Mouse (Mus musculus) hindbrain, embryonic 11.5 days (tissue): ENCODE results near the gene Sdccag8. TPM values are rescaled to one million over a fixed set of nuclear protein-coding genes. Genes with fewer than 3 reads are reported as not detected.

Experiments used
- ATAC-seq: fragments of 200-750 bp; cut with Nextera tagmentation; 2 replicates; pipeline ENCODE4 v1.8.0; 2017; ENCODE audit warnings: mild to moderate bottlenecking, moderate TSS enrichment, moderate library complexity; ENCODE audit not compliant: low FRiP score
- DNase-seq: peaks from one replicate; pipeline ENCODE4 v3.0.0-alpha.2; 2015; ENCODE audit warnings: low spot score
- H3K27ac ChIP-seq: fragments of 300-500 bp; sonication (generic); 2 replicates; pipeline ENCODE4 v1.5.1; 2014; ENCODE audit warnings: mild to moderate bottlenecking, low read depth, low read length
- H3K27me3 ChIP-seq: fragments of 300-500 bp; sonication (generic); 2 replicates; pipeline ENCODE4 v1.6.1; 2014; ENCODE audit warnings: mild to moderate bottlenecking, low read length, moderate library complexity, mixed read lengths; ENCODE audit not compliant: control insufficient read depth, insufficient read depth
- H3K36me3 ChIP-seq: fragments of 300-500 bp; sonication (generic); 2 replicates; pipeline ENCODE4 v1.6.1; 2014; ENCODE audit warnings: mild to moderate bottlenecking, low read length, moderate library complexity, mixed read lengths; ENCODE audit not compliant: control insufficient read depth, insufficient read depth
- H3K4me1 ChIP-seq: fragments of 300-500 bp; sonication (generic); replicated peaks from 2 replicates; pipeline ENCODE4 v1.6.1; 2014; ENCODE audit warnings: low read length, mixed read lengths; ENCODE audit not compliant: control insufficient read depth, insufficient read depth
- H3K4me2 ChIP-seq: fragments of 300-500 bp; sonication (generic); replicated peaks from 2 replicates; pipeline ENCODE4 v1.6.1; 2014; ENCODE audit warnings: mild to moderate bottlenecking, low read depth, low read length
- H3K4me3 ChIP-seq: fragments of 300-500 bp; sonication (generic); 2 replicates; pipeline ENCODE4 v1.5.1; 2014; ENCODE audit warnings: low read depth, low read length
- H3K9ac ChIP-seq: fragments of 300-500 bp; sonication (generic); 2 replicates; pipeline ENCODE4 v1.6.1; 2014; ENCODE audit warnings: low read depth, low read length
- H3K9me3 ChIP-seq: fragments of 300-500 bp; sonication (generic); 2 replicates; pipeline ENCODE4 v1.6.1; 2016; ENCODE audit warnings: low read length; ENCODE audit not compliant: control insufficient read depth
- WGBS: fragments of 180-500 bp; shearing (Covaris S2); extraction: QIAGEN DNeasy Blood & Tissue Kit; methylation state at CpG from one replicate; pipeline ENCODE4 v1.1.7; 2014; 5-methylcytosine and 5-hydroxymethylcytosine counted together
- polyA plus RNA-seq: library from polyadenylated mRNA; unstranded; fragments of >200 nt; fragmentation: Nextera tagmentation; extraction: Ambion mirVana; gene quantifications from 2 replicates; pipeline ENCODE4 v1.2.1, GENCODE M21; 2014

Sdccag8 gene
- polyA plus RNA-seq, 1 experiment from 2014 or later = 23.9 TPM

DNA sequence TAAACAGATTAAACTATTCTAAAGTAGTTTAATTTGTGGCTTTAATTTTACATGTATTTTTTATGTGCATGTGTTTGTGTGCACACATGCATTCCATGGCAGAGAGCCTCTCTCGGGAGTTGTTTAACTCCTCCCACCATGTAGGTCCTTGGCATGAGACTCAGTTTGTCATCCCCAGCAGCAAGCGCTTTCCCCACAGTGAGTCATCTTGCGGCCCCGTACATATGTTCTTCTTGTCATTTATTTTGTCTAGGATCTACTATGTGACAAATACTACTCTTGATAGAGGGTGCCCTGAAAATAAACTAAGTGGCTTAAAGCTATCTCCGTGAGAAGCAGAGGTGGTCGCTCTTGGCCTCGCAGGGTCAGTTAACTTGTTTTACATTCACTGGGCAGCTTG lies 36.9 kb downstream of the Sdccag8 start:
- DNase-seq (no peak), ATAC-seq (no peak)
- no peak overlapping the region for H3K27ac ChIP-seq

DNA sequence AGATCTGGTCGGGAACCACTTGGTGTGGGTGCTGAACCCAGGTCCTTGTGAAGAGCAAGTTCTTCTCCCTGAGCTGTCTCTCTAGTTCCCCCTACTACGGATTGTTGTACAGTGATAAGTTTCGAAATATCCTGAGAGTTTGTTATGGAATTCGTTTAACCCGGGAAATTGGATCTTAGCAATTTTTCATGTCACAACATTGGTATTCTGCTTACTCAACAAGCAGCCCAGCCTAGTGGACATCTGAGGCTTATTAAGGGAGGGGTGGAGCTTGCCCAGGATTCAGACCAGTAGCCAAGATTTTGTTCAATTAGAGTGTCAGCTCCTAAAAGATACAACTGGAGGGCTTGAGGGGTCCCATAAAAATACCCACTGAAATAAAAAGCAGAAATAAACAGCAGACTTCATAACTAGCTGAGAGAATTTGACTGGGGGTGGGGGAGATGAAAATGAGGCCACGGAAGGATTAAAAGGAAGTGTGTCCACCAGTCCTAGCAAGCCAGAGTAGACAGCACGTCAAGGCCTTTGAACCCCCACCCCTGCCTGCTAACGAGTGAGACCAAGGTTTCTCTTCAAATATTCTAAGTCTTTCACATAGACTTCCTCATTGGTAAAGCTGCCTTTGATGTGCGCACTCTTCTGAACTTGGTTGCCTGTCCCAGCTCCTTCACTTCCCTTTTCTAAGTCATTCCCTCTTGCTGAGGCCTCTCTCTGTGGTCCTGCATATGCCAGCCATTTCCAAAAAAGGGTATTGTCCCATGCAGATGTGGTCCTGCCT lies 38.5 kb downstream of the Sdccag8 start:
- H3K36me3 ChIP-seq = no peaks in the 10 kb centered on the region
- H3K4me1 ChIP-seq = no peaks in the 10 kb centered on the region
- H3K27me3 ChIP-seq = no peaks in the 10 kb centered on the region
- no peak overlapping the region for H3K27ac ChIP-seq
- no peak for ATAC-seq
- no peak for DNase-seq
- no peak overlapping the region for H3K9ac ChIP-seq
- 90% methylated on average over 9 of the region's 9 CpGs for WGBS
- H3K4me2 ChIP-seq = no peak overlapping the region
- H3K4me3 ChIP-seq = no peak overlapping the region
- H3K9me3 ChIP-seq = no peaks in the 10 kb centered on the region

More for the DNA sequence above, 36.9 kb downstream of the Sdccag8 start:
- whole genome bisulfite sequencing = 95% methylated on average over 7 of the region's 7 CpGs
- no peak overlapping the region for H3K4me2 ChIP-seq
- H3K4me3 ChIP-seq = no peak overlapping the region
- no peaks in the 10 kb centered on the region for H3K9me3 ChIP-seq
- no peaks in the 10 kb centered on the region for H3K4me1 ChIP-seq
- no peaks in the 10 kb centered on the region for H3K27me3 ChIP-seq
- H3K9ac ChIP-seq = no peak overlapping the region
- no peaks in the 10 kb centered on the region for H3K36me3 ChIP-seq

DNA sequence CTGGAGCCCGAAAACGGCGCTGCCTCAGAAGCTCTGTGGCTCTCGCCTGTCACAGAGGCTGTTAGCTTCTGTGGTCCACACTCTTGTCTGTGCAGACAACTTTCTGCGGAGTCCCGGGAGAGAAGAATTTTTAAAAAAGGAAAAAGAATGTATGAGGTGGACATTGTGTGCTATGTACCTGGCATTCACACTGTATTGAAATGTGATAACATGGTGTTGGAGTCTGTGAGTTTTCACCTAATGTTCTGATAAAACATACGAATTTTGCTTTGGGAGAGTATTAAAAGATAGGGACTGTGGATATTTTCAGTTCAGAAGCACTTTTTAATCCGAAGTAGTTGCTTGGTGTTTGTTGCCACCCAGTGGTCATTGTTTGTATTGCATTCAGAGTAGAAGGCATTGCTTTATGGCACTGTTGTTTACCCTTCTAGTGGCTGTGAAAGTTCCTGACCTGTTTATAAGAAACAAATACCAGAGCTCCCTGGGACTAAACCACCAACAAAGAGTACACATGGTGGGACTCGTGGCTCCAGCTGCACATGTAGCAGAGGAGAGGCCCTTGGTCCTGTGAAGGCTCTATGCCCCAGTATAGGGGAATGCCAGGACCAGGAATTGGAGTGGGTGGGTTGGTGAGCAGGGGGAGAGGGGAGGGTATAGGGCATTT lies 47.7 kb downstream of the Sdccag8 start:
- ATAC-seq = 0 out of 2 replicates have a peak, but pooled peaks have one; percentile 35
- H3K4me3 ChIP-seq = no peak overlapping the region
- no peak overlapping the region for H3K27ac ChIP-seq
- no peaks in the 10 kb centered on the region for H3K9me3 ChIP-seq
- H3K36me3 ChIP-seq = no peaks in the 10 kb centered on the region
- peak; percentile 85 for DNase-seq
- no peaks in the 10 kb centered on the region for H3K27me3 ChIP-seq
- WGBS = 66% methylated on average over 9 of the region's 9 CpGs
- H3K4me1 ChIP-seq = no peaks in the 10 kb centered on the region
- H3K4me2 ChIP-seq = no peak overlapping the region
- no peak overlapping the region for H3K9ac ChIP-seq

DNA sequence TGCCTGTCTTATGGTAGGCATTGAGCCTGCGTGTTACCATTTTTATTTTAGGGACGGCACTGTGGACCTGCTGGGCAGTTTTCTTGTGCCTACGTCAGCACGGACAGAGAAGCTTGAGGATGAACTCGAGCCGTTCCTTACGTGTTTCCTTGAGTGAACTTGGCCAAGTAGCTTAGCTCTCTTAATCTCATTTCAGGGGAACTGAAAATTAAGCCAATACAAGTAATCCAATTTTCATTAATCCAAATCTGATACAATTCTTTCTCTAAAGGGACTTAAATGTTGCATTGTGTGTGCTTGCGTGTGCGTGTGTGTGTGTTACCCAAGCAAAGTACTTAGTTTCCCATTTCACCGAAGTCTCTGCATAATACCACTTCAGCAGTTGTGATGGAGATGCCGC lies 56.0 kb downstream of the Sdccag8 start:
- Histone ChIP-seq H3K4me2 (no peak overlapping the region), H3K9ac (no peak overlapping the region), H3K36me3 (no peaks in the 10 kb centered on the region), H3K9me3 (no peaks in the 10 kb centered on the region), H3K4me3 (no peak overlapping the region), H3K4me1 (no peaks in the 10 kb centered on the region), H3K27ac (no peak overlapping the region), H3K27me3 (no peaks in the 10 kb centered on the region)
- no peak for DNase-seq
- no peak for ATAC-seq
- 89% methylated on average over 11 of the region's 11 CpGs for WGBS

DNA sequence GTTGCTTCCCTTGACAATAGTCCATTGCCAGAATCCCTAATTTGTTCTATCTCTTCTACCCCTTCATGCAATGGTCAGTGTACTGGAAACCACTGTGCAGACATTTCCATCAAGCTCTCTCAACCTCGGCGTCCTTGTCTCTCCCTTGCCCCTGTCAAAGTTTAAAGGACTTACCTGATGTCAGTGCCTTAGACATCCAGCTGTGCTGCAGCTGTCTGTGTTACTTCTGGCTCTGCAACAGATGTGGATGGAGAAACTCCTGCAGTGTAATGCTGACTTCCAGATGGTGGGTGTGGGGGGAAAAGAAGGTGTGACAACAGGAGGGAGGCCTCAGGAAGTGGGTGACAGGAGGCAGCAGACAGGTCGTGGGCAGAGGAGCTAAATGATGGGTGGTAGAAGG lies 57.5 kb downstream of the Sdccag8 start:
- Histone ChIP-seq H3K9me3 (no peaks in the 10 kb centered on the region), H3K4me2 (no peak overlapping the region), H3K27ac (no peak overlapping the region), H3K36me3 (no peaks in the 10 kb centered on the region), H3K4me1 (no peaks in the 10 kb centered on the region), H3K27me3 (no peaks in the 10 kb centered on the region), H3K9ac (no peak overlapping the region), H3K4me3 (no peak overlapping the region)
- DNase-seq (no peak), ATAC-seq (no peak)
- 53% methylated on average over 3 of the region's 3 CpGs for WGBS

DNA sequence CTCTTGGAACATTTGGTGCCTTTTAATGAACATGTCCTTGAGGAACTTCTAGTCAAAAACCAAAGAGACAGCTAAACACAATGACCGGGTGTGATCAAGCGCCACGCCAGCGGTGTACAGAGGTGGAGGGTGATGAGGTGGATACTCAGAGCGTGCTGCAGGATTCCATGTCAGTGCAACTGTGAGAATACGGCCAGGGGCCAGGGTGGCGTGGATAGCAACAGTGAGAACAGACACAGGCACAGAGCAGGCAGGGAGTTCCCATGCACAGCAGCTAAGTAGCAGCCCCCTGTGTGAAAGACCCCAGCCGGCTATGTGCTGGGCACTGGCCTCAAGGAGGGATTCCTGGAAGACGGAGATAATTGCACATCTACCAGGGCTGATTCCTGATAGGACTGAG lies 59.0 kb downstream of the Sdccag8 start:
- Histone ChIP-seq H3K4me1 (no peaks in the 10 kb centered on the region), H3K9me3 (no peaks in the 10 kb centered on the region), H3K27me3 (no peaks in the 10 kb centered on the region), H3K9ac (no peak overlapping the region), H3K36me3 (no peaks in the 10 kb centered on the region), H3K27ac (no peak overlapping the region), H3K4me2 (no peak overlapping the region), H3K4me3 (no peak overlapping the region)
- DNase-seq = no peak
- ATAC-seq = no peak
- WGBS = 92% methylated on average over 9 of the region's 9 CpGs

DNA sequence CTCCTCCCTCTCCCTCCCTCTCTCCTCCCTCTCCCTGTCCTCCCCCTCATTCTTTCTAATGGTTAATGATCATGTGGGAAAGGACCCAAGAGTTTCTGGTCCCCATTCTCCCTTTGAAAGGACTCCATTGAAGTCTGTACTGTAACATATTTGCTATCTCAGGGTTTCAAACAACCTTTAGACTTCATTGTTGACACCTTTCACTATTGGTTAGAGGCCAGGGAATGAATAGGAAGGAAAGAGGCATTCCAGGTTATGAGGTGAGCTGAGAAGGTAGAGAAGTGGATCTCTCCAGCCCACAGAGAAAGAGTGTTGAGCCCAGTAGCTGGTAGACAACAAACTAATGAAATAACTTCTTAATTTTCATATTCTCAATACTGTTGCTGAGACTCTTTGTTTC lies 59.7 kb downstream of the Sdccag8 start:
- no peaks in the 10 kb centered on the region for H3K36me3 ChIP-seq
- ATAC-seq (no peak), DNase-seq (no peak)

DNA sequence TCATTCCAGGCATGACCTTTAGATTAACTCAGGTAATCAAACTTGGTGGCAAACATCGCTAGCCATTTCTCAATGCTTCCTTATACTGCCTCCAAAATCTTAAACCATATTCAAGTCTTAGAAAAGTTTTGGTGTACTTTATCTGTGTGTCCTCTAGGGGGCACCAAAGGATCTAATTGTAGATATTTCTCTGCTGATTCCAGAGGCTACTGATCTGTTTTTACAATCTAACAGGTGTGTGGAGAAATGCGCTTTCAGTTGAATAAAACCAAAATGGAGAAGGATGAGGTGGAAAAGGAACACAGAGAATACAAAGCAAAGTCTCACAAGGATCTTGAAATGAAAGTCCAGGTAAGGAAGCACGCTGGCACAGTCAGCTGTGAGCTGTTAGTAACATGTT lies 63.3 kb downstream of the Sdccag8 start:
- 38% methylated on average over 3 of the region's 3 CpGs for WGBS
- Histone ChIP-seq H3K9ac (no peak overlapping the region), H3K27me3 (no peaks in the 10 kb centered on the region), H3K4me2 (no peak overlapping the region), H3K9me3 (no peaks in the 10 kb centered on the region), H3K4me1 (peaks cover 3% of the 10 kb centered on the region), H3K36me3 (no peaks in the 10 kb centered on the region), H3K27ac (no peak overlapping the region), H3K4me3 (no peak overlapping the region)
- DNase-seq (peak; percentile 78), ATAC-seq (no peak)

More for the DNA sequence above, 59.7 kb downstream of the Sdccag8 start:
- Histone ChIP-seq H3K27ac (no peak overlapping the region), H3K4me2 (no peak overlapping the region), H3K4me3 (no peak overlapping the region), H3K9me3 (no peaks in the 10 kb centered on the region), H3K27me3 (no peaks in the 10 kb centered on the region), H3K9ac (no peak overlapping the region), H3K4me1 (no peaks in the 10 kb centered on the region)

DNA sequence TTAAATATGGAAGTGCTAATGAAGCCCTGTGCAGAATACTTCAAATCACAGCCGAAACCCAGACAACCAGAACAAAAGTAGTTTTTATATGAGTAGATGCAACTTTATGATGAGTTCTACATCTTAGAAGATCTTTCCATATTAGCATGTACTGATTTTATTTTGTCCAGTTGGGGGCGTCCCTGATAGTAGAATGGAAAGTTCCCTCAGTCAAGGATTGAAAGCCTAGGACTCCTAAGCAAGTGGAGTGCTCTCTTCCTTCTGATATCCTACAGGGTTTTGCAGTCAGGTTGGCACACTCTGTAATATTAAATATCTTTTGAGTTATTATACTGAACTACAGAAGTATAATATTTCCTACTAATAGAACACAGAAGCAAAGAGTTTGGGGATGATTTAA lies 64.5 kb downstream of the Sdccag8 start:
- no peak overlapping the region for H3K4me2 ChIP-seq
- H3K27me3 ChIP-seq = no peaks in the 10 kb centered on the region
- no peak overlapping the region for H3K4me3 ChIP-seq
- H3K9me3 ChIP-seq = no peaks in the 10 kb centered on the region
- WGBS = 53% methylated on average over 2 of the region's 2 CpGs
- peaks cover 3% of the 10 kb centered on the region for H3K4me1 ChIP-seq
- DNase-seq (peak; percentile 68), ATAC-seq (no peak)
- no peaks in the 10 kb centered on the region for H3K36me3 ChIP-seq
- peak overlapping the region; percentile 82; the same call in 1 of the 2 replicates for H3K27ac ChIP-seq
- no peak overlapping the region for H3K9ac ChIP-seq
